Mouse (Mus musculus) cortical plate, adult 2 months (tissue): ENCODE results near the gene Tnfrsf13c.

Source experiments
- CTCF ChIP-seq: fragments of 200-500 bp; IDR thresholded peaks from 2 replicates; pipeline ENCODE4 v1.5.1; 2011; ENCODE audit warnings: mild to moderate bottlenecking, control low read depth, low read length; ENCODE audit not compliant: insufficient read depth; ENCODE audit errors: extremely low read depth
- POLR2A ChIP-seq: fragments of 200-500 bp; IDR thresholded peaks from 2 replicates; pipeline ENCODE4 v1.6.1; 2011; ENCODE audit warnings: mild to moderate bottlenecking, low read length, control low read depth; ENCODE audit not compliant: insufficient read depth; ENCODE audit errors: extremely low read depth

- TF ChIP-seq CTCF, result no peak
- TF ChIP-seq POLR2A, result no peak
Observed at GRCm38 (mm10) chr15:82243311-82243710, 19.1 kb upstream of the Tnfrsf13c start.
